Mouse (Mus musculus) intestine, embryonic 14.5 days (tissue): Measurements from ENCODE around the gene Gm5134. TPM values are rescaled to one million over a fixed set of nuclear protein-coding genes. Genes with fewer than 3 reads are reported as not detected.
"Not testable (repeated sequence)": the region's sequence is repeated elsewhere in the genome, so short reads cannot be mapped to it uniquely, and the experiment has no call there.

ENCODE experiments used
- ATAC-seq: fragments of 200-750 bp; cut with Nextera tagmentation; replicated peaks from 2 replicates; pipeline ENCODE4 v1.8.0; 2017; ENCODE audit warnings: low read depth, moderate number of reproducible peaks, moderate TSS enrichment, moderate library complexity; ENCODE audit not compliant: low FRiP score, low TSS enrichment
- DNase-seq: peaks from one replicate; pipeline ENCODE4 v3.0.0-alpha.2; 2018; ENCODE audit warnings: low spot score
- H3K27ac ChIP-seq: fragments of 300-500 bp; sonication (generic); 2 replicates; pipeline ENCODE4 v1.5.1; 2014; ENCODE audit warnings: low read depth, mild to moderate bottlenecking, control low read depth
- H3K27me3 ChIP-seq: fragments of 300-500 bp; sonication (generic); replicated peaks from 2 replicates; pipeline ENCODE4 v1.6.1; 2014; ENCODE audit warnings: low read length, control low read depth; ENCODE audit not compliant: control insufficient read depth, insufficient read depth
- H3K36me3 ChIP-seq: fragments of 300-500 bp; sonication (generic); 2 replicates; pipeline ENCODE4 v1.6.1; 2014; ENCODE audit warnings: low read length, control low read depth; ENCODE audit not compliant: control insufficient read depth, insufficient read depth
- H3K4me1 ChIP-seq: fragments of 300-500 bp; sonication (generic); replicated peaks from 2 replicates; pipeline ENCODE4 v1.6.1; 2014; ENCODE audit warnings: low read length, control low read depth, mixed read lengths; ENCODE audit not compliant: control insufficient read depth, insufficient read depth
- H3K4me2 ChIP-seq: fragments of 300-500 bp; sonication (generic); 2 replicates; pipeline ENCODE4 v1.6.1; 2014; ENCODE audit warnings: low read length
- H3K4me3 ChIP-seq: fragments of 300-500 bp; sonication (generic); 2 replicates; pipeline ENCODE4 v1.5.1; 2014; ENCODE audit warnings: low read depth, low read length, control low read depth, mixed read lengths
- H3K9ac ChIP-seq: fragments of 300-500 bp; sonication (generic); 2 replicates; pipeline ENCODE4 v1.6.1; 2014; ENCODE audit warnings: mild to moderate bottlenecking, low read length
- H3K9me3 ChIP-seq: fragments of 300-500 bp; sonication (generic); 2 replicates; pipeline ENCODE4 v1.6.1; 2016; ENCODE audit warnings: low read length, control low read depth; ENCODE audit not compliant: control insufficient read depth
- WGBS: fragments of 180-500 bp; shearing (Covaris S2); extraction: QIAGEN DNeasy Blood & Tissue Kit; methylation state at CpG from one replicate; pipeline ENCODE4 v1.1.7; 2014; 5-methylcytosine and 5-hydroxymethylcytosine counted together
- polyA plus RNA-seq: library from polyadenylated mRNA; unstranded; fragments of >200 nt; fragmentation: Nextera tagmentation; extraction: Ambion mirVana; gene quantifications from 2 replicates; pipeline ENCODE4 v1.2.1, GENCODE M21; 2014

Gm5134 gene
- polyA plus RNA-seq, 1 experiment from 2014 or later = not detected

GRCm38 (mm10) chr10:75975216-75975615 is 20.9 kb downstream of the Gm5134 start:
- H3K9ac ChIP-seq = no peak overlapping the region
- DNase-seq (no peak), ATAC-seq (no peak)
- H3K36me3 ChIP-seq = no peaks in the 10 kb centered on the region
- 79% methylated on average over 5 of the region's 5 CpGs for WGBS
- no peak overlapping the region for H3K27ac ChIP-seq
- no peaks in the 10 kb centered on the region for H3K27me3 ChIP-seq
- no peak overlapping the region for H3K4me3 ChIP-seq
- H3K9me3 ChIP-seq = no peaks in the 10 kb centered on the region
- no peak overlapping the region for H3K4me2 ChIP-seq
- H3K4me1 ChIP-seq = no peaks in the 10 kb centered on the region

- 51% methylated on average over 10 of the region's 10 CpGs for WGBS
- Histone ChIP-seq H3K4me1 (no peaks in the 10 kb centered on the region), H3K9ac (no peak overlapping the region), H3K4me2 (no peak overlapping the region), H3K27ac (no peak overlapping the region), H3K9me3 (no peaks in the 10 kb centered on the region), H3K27me3 (no peaks in the 10 kb centered on the region), H3K36me3 (no peaks in the 10 kb centered on the region), H3K4me3 (no peak overlapping the region)
- ATAC-seq (no peak), DNase-seq (no peak)
Observed at GRCm38 (mm10) chr10:75978119-75978834, 24.0 kb downstream of the Gm5134 start.

GRCm38 (mm10) chr10:75978835-75979157 is 24.5 kb downstream of the Gm5134 start:
- no peaks in the 10 kb centered on the region for H3K4me1 ChIP-seq

GRCm38 (mm10) chr10:75979432-75979831 is 25.1 kb downstream of the Gm5134 start:
- no peak overlapping the region for H3K9ac ChIP-seq
- H3K9me3 ChIP-seq = no peaks in the 10 kb centered on the region
- no peak overlapping the region for H3K4me3 ChIP-seq
- H3K4me2 ChIP-seq = no peak overlapping the region
- H3K36me3 ChIP-seq = no peaks in the 10 kb centered on the region
- no peak for DNase-seq
- 88% methylated on average over 3 of the region's 3 CpGs for WGBS
- H3K27me3 ChIP-seq = no peaks in the 10 kb centered on the region
- H3K27ac ChIP-seq = no peak overlapping the region
- no peak for ATAC-seq
- no peaks in the 10 kb centered on the region for H3K4me1 ChIP-seq

More at GRCm38 (mm10) chr10:75978835-75979157, 24.5 kb downstream of the Gm5134 start:
- DNase-seq (no peak), ATAC-seq (no peak)
- H3K36me3 ChIP-seq = no peaks in the 10 kb centered on the region
- H3K9me3 ChIP-seq = no peaks in the 10 kb centered on the region
- no peak overlapping the region for H3K27ac ChIP-seq
- no peak overlapping the region for H3K4me2 ChIP-seq
- WGBS = 89% methylated on average over 5 of the region's 5 CpGs
- H3K4me3 ChIP-seq = no peak overlapping the region
- H3K9ac ChIP-seq = no peak overlapping the region
- H3K27me3 ChIP-seq = no peaks in the 10 kb centered on the region

GRCm38 (mm10) chr10:75990430-75991042 is 36.2 kb downstream of the Gm5134 start:
- no peaks in the 10 kb centered on the region for H3K27me3 ChIP-seq
- ATAC-seq (no peak), DNase-seq (no peak)
- H3K9me3 ChIP-seq = no peaks in the 10 kb centered on the region
- no peak overlapping the region for H3K4me3 ChIP-seq
- peaks cover 5% of the 10 kb centered on the region; the same call in 1 of the 2 replicates for H3K4me1 ChIP-seq
- 81% methylated on average over 4 of the region's 4 CpGs for WGBS
- no peaks in the 10 kb centered on the region for H3K36me3 ChIP-seq
- no peak overlapping the region for H3K27ac ChIP-seq
- no peak overlapping the region for H3K4me2 ChIP-seq
- H3K9ac ChIP-seq = no peak overlapping the region

- Histone ChIP-seq H3K4me2 (no peak overlapping the region), H3K9ac (no peak overlapping the region), H3K4me3 (no peak overlapping the region), H3K27me3 (no peaks in the 10 kb centered on the region), H3K36me3 (no peaks in the 10 kb centered on the region), H3K27ac (no peak overlapping the region), H3K9me3 (no peaks in the 10 kb centered on the region), H3K4me1 (no peaks in the 10 kb centered on the region)
- 84% methylated on average over 15 of the region's 15 CpGs for WGBS
- ATAC-seq = no peak
- no peak for DNase-seq
Observed at GRCm38 (mm10) chr10:75993616-75994240, 39.4 kb downstream of the Gm5134 start.

- not testable (repeated sequence) for H3K36me3 ChIP-seq, H3K4me1 ChIP-seq, H3K9me3 ChIP-seq, H3K27me3 ChIP-seq, H3K4me3 ChIP-seq, H3K4me2 ChIP-seq, H3K9ac ChIP-seq, H3K27ac ChIP-seq, ATAC-seq, DNase-seq
- 82% methylated on average over 11 of the region's 13 CpGs for WGBS
Observed at GRCm38 (mm10) chr10:75994531-75995210, 40.4 kb downstream of the Gm5134 start.

- ATAC-seq (no peak), DNase-seq (no peak)
- no peaks in the 10 kb centered on the region for H3K36me3 ChIP-seq
- H3K4me3 ChIP-seq = no peak overlapping the region
- H3K27ac ChIP-seq = no peak overlapping the region
- H3K9ac ChIP-seq = no peak overlapping the region
- H3K4me2 ChIP-seq = no peak overlapping the region
- no peaks in the 10 kb centered on the region for H3K27me3 ChIP-seq
- H3K9me3 ChIP-seq = no peaks in the 10 kb centered on the region
- H3K4me1 ChIP-seq = no peaks in the 10 kb centered on the region
- WGBS = 85% methylated on average over 11 of the region's 11 CpGs
Observed at GRCm38 (mm10) chr10:75995463-75995862, 41.1 kb downstream of the Gm5134 start.
